Mouse (Mus musculus): ENCODE results near the gene Tmem190. TPM values are rescaled to one million over a fixed set of nuclear protein-coding genes. Genes with fewer than 3 reads are reported as not detected.

Tmem190 gene
- total and polyA plus RNA-seq, 3 experiments, result not detected

DNA sequence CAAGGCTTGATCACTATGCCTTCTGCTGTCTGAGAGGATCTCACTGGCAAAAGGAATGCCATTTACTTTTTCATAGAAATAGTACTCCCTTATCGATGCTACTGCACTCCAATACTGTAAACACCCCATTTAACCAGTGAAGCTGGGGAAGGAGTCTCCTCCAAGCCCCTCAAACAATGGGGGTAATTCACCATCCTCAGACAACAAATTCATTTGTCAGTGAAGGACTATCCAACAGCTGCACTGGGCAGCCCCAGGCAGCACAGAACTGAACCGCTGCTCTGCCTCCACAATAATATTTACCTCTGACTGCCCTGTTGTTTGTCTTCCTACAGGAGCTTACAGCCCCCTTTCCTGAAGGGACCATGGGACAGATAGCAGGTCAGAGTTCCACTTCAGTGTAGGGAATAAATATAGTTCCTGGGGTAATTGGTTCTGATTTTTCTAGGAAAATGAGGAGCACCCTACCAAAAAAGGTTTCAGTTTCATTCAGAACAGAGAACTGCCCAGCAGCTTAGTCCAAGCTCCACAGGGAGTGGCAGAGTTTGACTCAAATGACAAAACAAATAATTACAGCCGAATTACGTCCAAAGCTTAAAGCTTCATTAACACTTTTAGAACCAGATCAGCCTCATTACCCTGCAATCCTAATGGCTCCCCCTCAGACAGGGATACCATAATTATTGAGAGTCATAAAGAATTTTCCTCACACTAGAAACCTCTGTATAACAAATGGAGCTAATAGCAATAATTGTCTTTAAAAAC, 17.6 kb upstream of the Tmem190 start:
- H3K27me3 ChIP-seq (ENCODE audit: insufficient read depth, low read length), result peaks cover 22% of the 10 kb centered on the region
- H3K4me1 ChIP-seq (ENCODE audit: insufficient read depth, low read depth, low read length), result no peaks in the 10 kb centered on the region
- H3K36me3 ChIP-seq (replicated peaks), result no peaks in the 10 kb centered on the region
- DNase-seq (ENCODE audit: low spot score) (no peak), ATAC-seq (ENCODE audit: extremely low read depth, insufficient number of reproducible peaks, low FRiP score, poor library complexity, severe bottlenecking) (no peak)
- H3K9me3 ChIP-seq (replicated peaks), result no peaks in the 10 kb centered on the region
- no peak for TF ChIP-seq GATA1 (IDR thresholded peaks at IDR 0.05; ENCODE audit: borderline replicate concordance, low read length)
- no peak for TF ChIP-seq POLR2AphosphoS5 (IDR thresholded peaks at IDR 0.05; ENCODE audit: insufficient replicate concordance, low read depth, low read length)
- no peak for TF ChIP-seq CTCF (IDR thresholded peaks at IDR 0.05; ENCODE audit: low read depth, low read length)
- TF ChIP-seq GATA2 (IDR thresholded peaks at IDR 0.05; ENCODE audit: borderline replicate concordance, low read depth, low read length), result no peak
- no peak for TF ChIP-seq TAL1 (conservative IDR thresholded peaks at IDR 0.05; ENCODE audit: low read depth, low read length)
- no peak overlapping the region for H3K4me3 ChIP-seq (ENCODE audit: low read depth, low read length)

DNA sequence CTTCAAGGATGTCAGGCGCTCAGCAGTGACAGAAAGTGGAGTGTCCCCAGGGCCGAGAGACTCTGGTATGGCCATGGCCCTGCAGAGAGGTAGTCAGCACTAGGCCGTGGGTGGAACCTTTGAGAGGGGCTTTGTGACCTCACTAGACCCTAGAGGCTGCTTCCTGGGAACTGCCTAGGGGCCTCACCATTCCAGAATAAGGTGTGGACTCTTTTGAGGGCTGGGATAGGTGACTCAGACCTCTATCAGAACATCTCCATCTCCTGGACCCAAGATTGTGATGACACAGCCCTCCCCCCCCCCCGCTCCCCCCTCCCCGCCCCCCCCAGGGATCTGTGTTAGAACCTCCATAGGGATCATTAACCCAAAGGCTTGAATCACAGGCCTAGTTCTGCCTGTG, 11.5 kb upstream of the Tmem190 start, which contains the start of gene Fam71e2:
TSS of gene Fam71e2 (minus strand) at position 101 of the 400 bp plus-strand sequence.
- H3K36me3 ChIP-seq (replicated peaks), result no peaks in the 10 kb centered on the region
- no peaks in the 10 kb centered on the region for H3K4me1 ChIP-seq (ENCODE audit: insufficient read depth, low read depth, low read length)
- peaks cover 44% of the 10 kb centered on the region for H3K27me3 ChIP-seq (ENCODE audit: insufficient read depth, low read length)
- no peak for ATAC-seq (ENCODE audit: extremely low read depth, insufficient number of reproducible peaks, low FRiP score, poor library complexity, severe bottlenecking)
- H3K4me3 ChIP-seq (ENCODE audit: low read depth, low read length), result no peak within 1 kb of the TSS
- no peak for DNase-seq (ENCODE audit: low spot score)
- TF ChIP-seq POLR2AphosphoS5 (IDR thresholded peaks at IDR 0.05; ENCODE audit: insufficient replicate concordance, low read depth, low read length) (no peak), GATA1 (IDR thresholded peaks at IDR 0.05; ENCODE audit: borderline replicate concordance, low read length) (no peak), GATA2 (IDR thresholded peaks at IDR 0.05; ENCODE audit: borderline replicate concordance, low read depth, low read length) (no peak), CTCF (IDR thresholded peaks at IDR 0.05; ENCODE audit: low read depth, low read length) (no peak), TAL1 (conservative IDR thresholded peaks at IDR 0.05; ENCODE audit: low read depth, low read length) (no peak)
- no peaks in the 10 kb centered on the region for H3K9me3 ChIP-seq (replicated peaks)

- peaks cover 47% of the 10 kb centered on the region for H3K27me3 ChIP-seq (ENCODE audit: insufficient read depth, low read length)
- DNase-seq (ENCODE audit: low spot score) (no peak), ATAC-seq (ENCODE audit: extremely low read depth, insufficient number of reproducible peaks, low FRiP score, poor library complexity, severe bottlenecking) (no peak)
- no peaks in the 10 kb centered on the region for H3K36me3 ChIP-seq (replicated peaks)
- no peak overlapping the region for H3K4me3 ChIP-seq (ENCODE audit: low read depth, low read length)
- H3K9me3 ChIP-seq (replicated peaks), result no peaks in the 10 kb centered on the region
- peaks cover 43% of the 10 kb centered on the region for H3K4me1 ChIP-seq (ENCODE audit: insufficient read depth, low read depth, low read length)
- no peak for TF ChIP-seq POLR2AphosphoS5 (IDR thresholded peaks at IDR 0.05; ENCODE audit: insufficient replicate concordance, low read depth, low read length)
- TF ChIP-seq CTCF (IDR thresholded peaks at IDR 0.05; ENCODE audit: low read depth, low read length), result no peak
- no peak for TF ChIP-seq TAL1 (conservative IDR thresholded peaks at IDR 0.05; ENCODE audit: low read depth, low read length)
- no peak for TF ChIP-seq GATA1 (IDR thresholded peaks at IDR 0.05; ENCODE audit: borderline replicate concordance, low read length)
- TF ChIP-seq GATA2 (IDR thresholded peaks at IDR 0.05; ENCODE audit: borderline replicate concordance, low read depth, low read length), result no peak
These were observed 6.6 kb upstream of the Tmem190 start for GRCm38 (mm10) chr7:4776131-4776530.

- no peak for TF ChIP-seq GATA1 (IDR thresholded peaks at IDR 0.05; ENCODE audit: borderline replicate concordance, low read length)
- DNase-seq (ENCODE audit: low spot score), result no peak
- Histone ChIP-seq H3K4me1 (ENCODE audit: insufficient read depth, low read depth, low read length) (peaks cover 50% of the 10 kb centered on the region), H3K4me3 (ENCODE audit: low read depth, low read length) (peak overlapping the region; percentile 63; the same call in 1 of the 2 replicates), H3K36me3 (replicated peaks) (no peaks in the 10 kb centered on the region), H3K27me3 (ENCODE audit: insufficient read depth, low read length) (peaks cover 47% of the 10 kb centered on the region), H3K9me3 (replicated peaks) (no peaks in the 10 kb centered on the region)
- no peak for ATAC-seq (ENCODE audit: extremely low read depth, insufficient number of reproducible peaks, low FRiP score, poor library complexity, severe bottlenecking)
These were observed 5.6 kb upstream of the Tmem190 start for GRCm38 (mm10) chr7:4776861-4777830.

GRCm38 (mm10) chr7:4777851-4778637, 4.7 kb upstream of the Tmem190 start:
- Histone ChIP-seq H3K4me3 (ENCODE audit: low read depth, low read length) (no peak overlapping the region), H3K9me3 (replicated peaks) (no peaks in the 10 kb centered on the region), H3K4me1 (ENCODE audit: insufficient read depth, low read depth, low read length) (peaks cover 59% of the 10 kb centered on the region), H3K36me3 (replicated peaks) (peaks cover 2% of the 10 kb centered on the region), H3K27me3 (ENCODE audit: insufficient read depth, low read length) (peaks cover 47% of the 10 kb centered on the region)
- DNase-seq (ENCODE audit: low spot score), result no peak
- TF ChIP-seq CTCF (IDR thresholded peaks at IDR 0.05; ENCODE audit: low read depth, low read length) (no peak), GATA1 (IDR thresholded peaks at IDR 0.05; ENCODE audit: borderline replicate concordance, low read length) (no peak), GATA2 (IDR thresholded peaks at IDR 0.05; ENCODE audit: borderline replicate concordance, low read depth, low read length) (no peak), TAL1 (conservative IDR thresholded peaks at IDR 0.05; ENCODE audit: low read depth, low read length) (no peak), POLR2AphosphoS5 (IDR thresholded peaks at IDR 0.05; ENCODE audit: insufficient replicate concordance, low read depth, low read length) (no peak)
- ATAC-seq (ENCODE audit: extremely low read depth, insufficient number of reproducible peaks, low FRiP score, poor library complexity, severe bottlenecking), result no peak

Measured in G1E (cell line).